Mouse (Mus musculus) midbrain, embryonic 16.5 days (tissue): ENCODE data around the gene Tulp2. TPM values are rescaled to one million over a fixed set of nuclear protein-coding genes. Genes with fewer than 3 reads are reported as not detected.

Experiments
- ATAC-seq: fragments of 200-750 bp; cut with Nextera tagmentation; 2 replicates; pipeline ENCODE4 v1.8.0; 2017; ENCODE audit warnings: moderate TSS enrichment
- H3K27ac ChIP-seq: fragments of 300-500 bp; sonication (generic); 2 replicates; pipeline ENCODE4 v1.5.1; 2014; ENCODE audit warnings: mild to moderate bottlenecking, low read length, mixed read lengths
- H3K27me3 ChIP-seq: fragments of 300-500 bp; sonication (generic); 2 replicates; pipeline ENCODE4 v1.6.1; 2014; ENCODE audit warnings: low read depth, low read length, mixed read lengths; ENCODE audit not compliant: control insufficient read depth, insufficient read depth
- H3K36me3 ChIP-seq: fragments of 300-500 bp; sonication (generic); 2 replicates; pipeline ENCODE4 v1.6.1; 2014; ENCODE audit warnings: mild to moderate bottlenecking, low read length, moderate library complexity, mixed read lengths; ENCODE audit not compliant: control insufficient read depth, insufficient read depth
- H3K4me1 ChIP-seq: fragments of 300-500 bp; sonication (generic); 2 replicates; pipeline ENCODE4 v1.6.1; 2014; ENCODE audit warnings: mild to moderate bottlenecking, low read length, mixed read lengths; ENCODE audit not compliant: control insufficient read depth, insufficient read depth
- H3K4me2 ChIP-seq: fragments of 300-500 bp; sonication (generic); 2 replicates; pipeline ENCODE4 v1.6.1; 2014; ENCODE audit warnings: mild to moderate bottlenecking, low read length, mixed read lengths
- H3K4me3 ChIP-seq: fragments of 300-500 bp; sonication (generic); 2 replicates; pipeline ENCODE4 v1.5.1; 2014; ENCODE audit warnings: low read depth, mild to moderate bottlenecking, low read length, moderate library complexity, mixed read lengths
- H3K9ac ChIP-seq: fragments of 300-500 bp; sonication (generic); 2 replicates; pipeline ENCODE4 v1.6.1; 2014; ENCODE audit warnings: low read depth, low read length, mixed read lengths
- H3K9me3 ChIP-seq: fragments of 300-500 bp; sonication (generic); replicated peaks from 2 replicates; pipeline ENCODE4 v1.6.1; 2014; ENCODE audit warnings: mild to moderate bottlenecking, low read length, mixed read lengths; ENCODE audit not compliant: control insufficient read depth, poor library complexity, severe bottlenecking
- WGBS: fragments of 180-500 bp; shearing (Covaris S2); extraction: QIAGEN DNeasy Blood & Tissue Kit; methylation state at CpG from one replicate; pipeline ENCODE4 v1.1.7; 2014; 5-methylcytosine and 5-hydroxymethylcytosine counted together
- polyA plus RNA-seq: library from polyadenylated mRNA; unstranded; fragments of >200 nt; fragmentation: Nextera tagmentation; extraction: Ambion mirVana; gene quantifications from 2 replicates; pipeline ENCODE4 v1.2.1, GENCODE M21; 2015

Tulp2 gene
- polyA plus RNA-seq, 1 experiment from 2014 or later: 0.15 TPM

DNA sequence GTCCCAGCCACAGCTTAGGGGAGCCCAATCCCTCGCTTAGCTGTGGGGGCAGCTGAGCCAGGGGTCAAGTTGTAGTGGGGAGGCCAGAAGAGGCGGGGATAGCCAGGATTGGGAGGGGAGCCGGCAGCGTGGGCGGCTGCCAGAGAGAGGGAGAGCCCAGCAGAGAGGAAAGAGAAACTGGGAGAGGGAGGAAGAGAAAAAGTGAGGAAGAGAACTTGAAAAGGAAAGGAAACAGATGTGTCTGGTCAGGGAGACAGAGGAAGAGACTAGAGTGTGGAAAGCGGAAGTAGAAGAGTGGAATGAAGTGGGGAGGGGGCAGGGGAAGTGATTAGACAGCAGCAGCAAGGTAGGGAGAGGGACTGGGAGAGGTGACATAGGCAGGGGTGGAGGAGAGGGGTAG lies 47.8 kb downstream of the Tulp2 start:
- Histone ChIP-seq H3K27me3 (0 out of 2 replicates have a peak, but pooled peaks cover 2% of the 10 kb centered on the region), H3K36me3 (no peaks in the 10 kb centered on the region), H3K4me1 (peaks cover 11% of the 10 kb centered on the region), H3K4me2 (no peak overlapping the region), H3K9ac (no peak overlapping the region), H3K9me3 (no peaks in the 10 kb centered on the region), H3K4me3 (no peak overlapping the region), H3K27ac (no peak overlapping the region)
- 26% methylated on average over 6 of the region's 6 CpGs for WGBS
- no peak for ATAC-seq

- no peaks in the 10 kb centered on the region for H3K9me3 ChIP-seq
- H3K36me3 ChIP-seq: no peaks in the 10 kb centered on the region
- no peak overlapping the region for H3K4me2 ChIP-seq
- 0 out of 2 replicates have a peak, but pooled peaks cover 2% of the 10 kb centered on the region for H3K27me3 ChIP-seq
- H3K9ac ChIP-seq: no peak overlapping the region
- peaks cover under 1% of the 10 kb centered on the region; the same call in 1 of the 2 replicates for H3K4me1 ChIP-seq
- ATAC-seq: no peak
- H3K27ac ChIP-seq: no peak overlapping the region
- WGBS: 79% methylated on average over 2 of the region's 2 CpGs
- H3K4me3 ChIP-seq: no peak overlapping the region
These were observed 49.0 kb downstream of the Tulp2 start for GRCm38 (mm10) chr7:45530643-45531042.

DNA sequence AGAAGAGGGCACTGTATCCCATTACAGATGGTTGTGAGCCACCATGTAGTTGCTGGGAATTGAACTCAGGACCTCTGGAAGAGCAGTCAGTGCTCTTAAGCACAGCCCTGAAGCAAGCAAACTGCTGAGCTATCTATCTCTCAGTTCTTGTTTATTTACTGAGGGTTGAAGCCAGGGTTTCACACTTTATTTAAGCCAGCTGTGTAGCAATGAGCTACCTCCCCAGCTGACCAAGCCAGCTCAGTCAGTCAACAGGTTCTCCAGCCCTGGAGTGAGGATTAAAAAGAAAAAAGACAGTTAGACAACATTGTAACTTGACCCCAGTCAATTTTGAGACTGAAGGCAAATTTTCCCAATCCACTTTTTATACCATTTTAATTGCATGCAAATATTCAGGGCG lies 54.0 kb downstream of the Tulp2 start:
- Histone ChIP-seq H3K27me3 (no peaks in the 10 kb centered on the region), H3K4me3 (no peak overlapping the region), H3K4me1 (peaks cover 6% of the 10 kb centered on the region; the same call in 1 of the 2 replicates), H3K4me2 (no peak overlapping the region), H3K9ac (no peak overlapping the region), H3K27ac (no peak overlapping the region), H3K36me3 (no peaks in the 10 kb centered on the region), H3K9me3 (no peaks in the 10 kb centered on the region)
- 92% methylated on average over 1 of the region's 1 CpGs for WGBS
- no peak for ATAC-seq

DNA sequence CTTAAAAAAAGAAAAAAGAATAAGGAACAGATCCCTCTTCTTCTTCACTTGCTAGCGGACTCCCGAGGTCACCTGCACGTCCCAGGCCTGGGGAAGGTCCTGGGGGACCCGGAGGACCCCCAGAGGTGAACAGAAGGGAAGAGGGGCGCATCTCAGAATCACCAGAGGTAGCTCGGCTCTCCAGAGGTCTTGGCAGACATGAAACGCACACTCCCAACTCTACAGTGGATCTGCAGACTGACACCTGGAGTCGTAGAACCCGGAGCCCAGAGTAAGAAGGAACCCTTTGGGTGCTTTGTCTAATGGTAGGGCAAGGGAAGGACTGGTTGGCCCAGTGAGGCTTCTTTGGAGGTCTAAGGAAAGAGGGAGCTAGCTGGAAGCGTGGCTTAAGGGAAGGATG lies 55.9 kb downstream of the Tulp2 start:
- Histone ChIP-seq H3K9me3 (no peaks in the 10 kb centered on the region), H3K27ac (peak overlapping the region; percentile 74), H3K4me2 (peak overlapping the region; percentile 78), H3K4me3 (peak overlapping the region; percentile 55), H3K36me3 (no peaks in the 10 kb centered on the region), H3K9ac (peak overlapping the region; percentile 82), H3K4me1 (peaks cover 6% of the 10 kb centered on the region; the same call in 1 of the 2 replicates), H3K27me3 (no peaks in the 10 kb centered on the region)
- ATAC-seq: no peak
- WGBS: 82% methylated on average over 10 of the region's 10 CpGs

DNA sequence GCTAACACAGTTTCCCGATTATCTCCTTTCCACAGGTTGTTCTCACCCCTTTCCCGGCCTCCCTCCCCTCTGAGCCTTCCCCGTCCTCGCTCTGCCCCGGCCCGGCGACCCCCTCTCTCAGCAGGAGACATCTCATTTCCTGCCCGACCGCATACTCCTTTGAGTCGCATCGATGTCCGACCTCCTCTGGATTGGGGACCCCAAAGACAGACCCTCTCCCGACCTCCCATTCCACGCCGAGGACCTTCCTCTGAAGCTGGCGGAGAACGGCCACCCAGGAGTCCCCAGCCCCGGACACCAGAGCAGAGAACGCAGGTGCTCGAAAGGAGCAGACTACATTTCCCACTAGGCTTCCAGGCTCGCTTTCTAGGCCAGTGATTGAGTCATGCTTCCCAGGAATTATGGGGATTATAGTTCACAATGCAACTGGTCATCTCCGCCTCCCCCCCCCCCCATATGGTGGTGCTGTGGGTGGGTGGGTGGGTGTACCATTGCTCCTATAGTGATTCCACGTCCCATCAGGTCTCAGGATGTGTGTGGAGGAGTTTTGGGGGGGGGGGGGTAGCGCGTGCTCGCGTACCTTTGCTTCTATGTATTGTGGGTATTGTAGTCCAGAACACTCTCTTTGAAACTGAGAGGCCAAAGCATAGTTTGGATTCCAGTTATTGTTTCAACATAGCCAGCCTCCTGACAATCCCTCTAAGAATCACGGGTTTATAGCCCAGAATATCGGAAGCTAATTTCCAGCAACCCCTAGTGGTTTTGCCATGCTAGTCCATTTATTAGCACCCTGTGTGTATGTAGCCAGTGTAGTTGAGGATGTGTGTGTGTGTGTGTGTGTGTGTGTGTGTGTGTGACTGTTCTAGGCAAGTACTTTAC lies 56.7 kb downstream of the Tulp2 start:
- WGBS: under 1% methylated on average over 28 of the region's 29 CpGs
- Histone ChIP-seq H3K9me3 (no peaks in the 10 kb centered on the region), H3K36me3 (no peaks in the 10 kb centered on the region), H3K9ac (peak overlapping the region; percentile 82), H3K4me3 (peak overlapping the region; percentile 55), H3K4me2 (peak overlapping the region; percentile 78), H3K4me1 (peaks cover 6% of the 10 kb centered on the region; the same call in 1 of the 2 replicates), H3K27ac (peak overlapping the region; percentile 74), H3K27me3 (no peaks in the 10 kb centered on the region)
- peak; percentile 92 for ATAC-seq

- Histone ChIP-seq H3K9ac (no peak overlapping the region), H3K36me3 (no peaks in the 10 kb centered on the region), H3K27me3 (no peaks in the 10 kb centered on the region), H3K4me1 (peaks cover 6% of the 10 kb centered on the region; the same call in 1 of the 2 replicates), H3K9me3 (no peaks in the 10 kb centered on the region), H3K4me3 (no peak overlapping the region), H3K27ac (no peak overlapping the region), H3K4me2 (no peak overlapping the region)
- peak; percentile 23; the same call in 1 of the 2 replicates for ATAC-seq
- WGBS: 88% methylated on average over 3 of the region's 3 CpGs
These were observed 57.4 kb downstream of the Tulp2 start for GRCm38 (mm10) chr7:45539095-45539494.

DNA sequence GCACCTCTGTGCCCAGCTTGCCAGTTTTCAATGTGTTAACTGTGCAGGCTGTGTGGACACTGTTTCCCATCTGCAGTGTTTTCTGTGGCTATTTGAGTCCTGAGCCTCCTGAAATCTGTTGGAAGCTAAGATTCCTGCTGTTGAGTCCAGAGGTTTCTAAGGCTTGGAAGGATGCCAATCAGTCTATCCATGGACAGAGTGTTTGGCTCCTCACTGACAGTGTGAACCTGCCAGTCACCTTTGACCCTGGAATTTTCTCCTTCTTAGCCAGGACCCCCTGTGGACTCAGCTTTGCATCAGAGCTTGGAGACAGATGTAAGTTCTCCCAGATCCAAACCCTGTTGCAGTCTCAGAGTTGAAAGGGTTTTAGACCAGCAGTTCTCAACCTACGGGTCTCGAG lies 58.5 kb downstream of the Tulp2 start:
- Histone ChIP-seq H3K4me3 (no peak overlapping the region), H3K4me1 (peaks cover 6% of the 10 kb centered on the region; the same call in 1 of the 2 replicates), H3K9ac (no peak overlapping the region), H3K36me3 (no peaks in the 10 kb centered on the region), H3K27ac (no peak overlapping the region), H3K4me2 (no peak overlapping the region), H3K27me3 (no peaks in the 10 kb centered on the region), H3K9me3 (no peaks in the 10 kb centered on the region)
- ATAC-seq: no peak
- 70% methylated on average over 2 of the region's 2 CpGs for WGBS

DNA sequence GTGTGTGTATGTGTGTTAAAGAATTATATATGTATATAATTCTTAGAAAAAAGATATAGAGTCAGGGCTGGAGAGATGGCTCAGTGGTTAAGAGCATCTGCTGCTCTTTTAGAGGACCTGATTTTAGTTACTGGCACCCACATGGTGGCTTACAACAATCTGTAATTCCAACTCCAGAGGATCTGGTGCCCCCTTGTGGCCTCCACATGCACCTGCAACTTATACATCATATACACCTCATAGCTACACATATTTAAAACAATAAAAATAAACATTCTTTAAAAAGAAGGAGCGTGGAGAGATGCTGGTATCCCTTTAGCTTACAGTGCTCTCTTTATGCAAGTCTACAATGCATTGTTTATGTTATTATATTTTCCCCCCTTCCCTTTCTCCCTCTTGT lies 62.8 kb downstream of the Tulp2 start:
- Histone ChIP-seq H3K27ac (no peak overlapping the region), H3K4me1 (no peaks in the 10 kb centered on the region), H3K4me3 (no peak overlapping the region), H3K36me3 (no peaks in the 10 kb centered on the region), H3K9me3 (no peaks in the 10 kb centered on the region), H3K9ac (no peak overlapping the region), H3K27me3 (no peaks in the 10 kb centered on the region), H3K4me2 (no peak overlapping the region)
- 89% methylated on average over 1 of the region's 1 CpGs for WGBS
- ATAC-seq: no peak
